Mouse (Mus musculus): ENCODE measurements around the gene Trmt44. TPM values are rescaled to one million over a fixed set of nuclear protein-coding genes. Genes with fewer than 3 reads are reported as not detected.

Trmt44 gene
- total and polyA plus RNA-seq, 3 experiments: 6.5 to 7.9 (median 7.5) TPM

DNA sequence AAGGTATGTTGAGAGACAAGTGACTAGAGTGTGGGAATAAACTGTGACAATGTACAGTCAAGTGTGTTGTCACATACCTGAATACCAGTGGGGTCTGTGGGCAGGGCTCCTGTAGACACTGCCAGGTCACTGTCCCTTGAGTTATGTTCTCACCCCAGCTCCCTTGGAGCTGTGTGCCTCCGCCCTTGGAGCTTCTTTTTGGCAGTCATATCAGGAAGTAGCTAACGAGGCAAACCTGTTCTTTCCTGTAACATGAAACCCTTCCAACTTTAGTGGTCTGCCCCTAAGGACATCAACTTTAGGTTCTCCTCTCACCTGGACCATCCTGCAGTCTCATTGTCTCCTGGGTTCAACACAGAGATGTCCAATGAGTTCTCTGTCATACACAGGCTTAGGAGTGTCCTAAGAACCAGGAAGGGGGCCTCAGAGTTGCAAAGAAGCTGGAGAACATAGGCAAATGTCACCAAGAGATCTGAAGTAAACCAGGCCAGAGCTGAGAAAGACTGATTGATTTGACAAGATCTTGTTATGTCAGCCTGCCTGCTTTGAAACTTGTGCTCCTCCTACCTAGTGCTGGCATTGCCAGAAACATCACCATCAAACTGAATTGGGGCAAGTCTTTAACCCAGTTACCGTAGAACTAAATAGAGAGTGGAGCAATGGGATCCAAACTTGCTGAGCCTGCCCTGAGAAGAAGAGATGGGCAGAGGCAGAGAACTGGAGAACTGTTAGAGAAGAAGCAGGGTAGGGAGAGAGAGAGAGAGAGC, 5.5 kb upstream of the Trmt44 start:
- H3K9ac ChIP-seq (ENCODE audit: insufficient read depth, low read depth): no peak overlapping the region
- H3K4me3 ChIP-seq (replicated peaks in 1 of 3; ENCODE audit: low read depth in 2 of 3, low read length in 2 of 3, poor library complexity in 1 of 3): no peak overlapping the region
- H3K4me1 ChIP-seq (ENCODE audit: control insufficient read depth in 1 of 2, insufficient read depth in 2 of 2): peaks cover 3 to 19% of the 10 kb centered on the region in 2 experiments; a peak in 3 of 4 replicates
- no peaks in the 10 kb centered on the region for H3K79me2 ChIP-seq (replicated peaks; ENCODE audit: control insufficient read depth, extremely low read depth, insufficient read depth, poor library complexity, severe bottlenecking)
- no peak overlapping the region for H3K4me2 ChIP-seq (ENCODE audit: insufficient read depth, low read depth, poor library complexity, severe bottlenecking)
- peaks cover 14% of the 10 kb centered on the region for H3K27me3 ChIP-seq (replicated peaks)
- TF ChIP-seq BHLHE40 (IDR thresholded peaks at IDR 0.05; ENCODE audit: low read depth, low read length) (no peak), KAT2A (IDR thresholded peaks at IDR 0.05; ENCODE audit: insufficient replicate concordance, low read length) (no peak), CHD1 (IDR thresholded peaks at IDR 0.05; ENCODE audit: low read depth, low read length) (no peak), MYC (IDR thresholded peaks at IDR 0.05; ENCODE audit: low read depth, low read length) (no peak), GABPA (IDR thresholded peaks at IDR 0.05; ENCODE audit: insufficient replicate concordance, low read depth, low read length) (no peak), POLR2AphosphoS2 (IDR thresholded peaks at IDR 0.05; ENCODE audit: low read depth, low read length) (no peak), NELFE (IDR thresholded peaks at IDR 0.05; ENCODE audit: low read depth, low read length) (no peak), MXI1 (IDR thresholded peaks at IDR 0.05; ENCODE audit: low read depth, low read length) (no peak), USF1 (IDR thresholded peaks at IDR 0.05; ENCODE audit: low read depth, low read length) (no peak), E2F4 (IDR thresholded peaks at IDR 0.05; ENCODE audit: insufficient replicate concordance, low read depth, low read length) (no peak), UBTF (IDR thresholded peaks at IDR 0.05; ENCODE audit: low read depth, low read length) (no peak), MEF2A (IDR thresholded peaks at IDR 0.05; ENCODE audit: borderline replicate concordance, low read depth, low read length) (no peak), JUN (IDR thresholded peaks at IDR 0.05; ENCODE audit: insufficient read depth, low read depth, low read length) (no peak), MAZ (IDR thresholded peaks at IDR 0.05; ENCODE audit: low read depth, low read length) (no peak), CHD2 (IDR thresholded peaks at IDR 0.05; ENCODE audit: low read length) (no peak), TCF12 (IDR thresholded peaks at IDR 0.05; ENCODE audit: low read depth, low read length) (no peak), MAX (IDR thresholded peaks at IDR 0.05; ENCODE audit: low read length) (no peak), IRF4 (IDR thresholded peaks at IDR 0.05; ENCODE audit: low read depth, low read length) (no peak)
- dilution Hi-C loops (cut with MboI; ENCODE audit: extremely low pct_ligation_motif_present, extremely low pct_unique_long_range_greater_than_20kb, low sequenced_read_pairs) (no loop called here), in situ Hi-C loops (cut with MboI; ENCODE audit: low pct_ligation_motif_present, low pct_unique_long_range_greater_than_20kb, low sequenced_read_pairs) (no loop called here)
- H3K36me3 ChIP-seq (replicated peaks in 1 of 2; ENCODE audit: control insufficient read depth in 1 of 2, insufficient read depth in 1 of 2, low read length in 1 of 2): peaks cover 0 to 4% of the 10 kb centered on the region in 2 experiments
- no peaks in the 10 kb centered on the region for H3K9me3 ChIP-seq (replicated peaks; ENCODE audit: low read length)
- no peak for DNase-seq (ENCODE audit: extremely low read depth)
- H3K27ac ChIP-seq (ENCODE audit: insufficient read depth, low read depth): no peak overlapping the region

DNA sequence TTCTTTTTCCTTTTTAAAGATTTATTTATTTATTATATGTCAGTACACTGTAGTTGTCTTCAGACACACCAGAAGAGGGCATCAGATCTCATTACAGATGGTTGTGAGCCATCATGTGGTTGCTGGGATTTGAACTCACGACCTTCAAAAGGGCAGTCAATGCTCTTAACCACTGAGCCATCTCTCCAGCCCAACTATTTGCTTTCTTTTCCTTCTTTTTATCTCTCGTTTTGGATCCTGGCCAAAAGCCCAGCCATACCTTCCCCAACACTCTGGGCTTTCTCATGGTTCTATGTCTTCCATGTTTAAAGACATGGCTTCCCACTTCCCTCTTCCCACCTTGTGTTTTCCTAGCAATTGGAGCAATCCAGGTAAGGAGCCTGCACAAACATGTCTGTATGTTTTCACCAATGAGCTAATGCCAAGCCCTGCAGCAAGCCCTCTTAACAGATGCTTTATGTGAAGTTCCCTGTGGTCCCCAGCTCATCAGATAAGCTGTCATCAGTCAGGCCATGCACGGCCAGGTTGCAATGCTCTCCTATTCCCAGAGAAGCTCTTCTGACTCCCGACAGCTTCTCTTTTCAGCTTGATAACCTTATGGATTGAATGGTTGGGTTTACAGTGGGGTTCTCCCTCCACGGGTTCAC, 4.5 kb upstream of the Trmt44 start:
- dilution Hi-C loops (cut with MboI; ENCODE audit: extremely low pct_ligation_motif_present, extremely low pct_unique_long_range_greater_than_20kb, low sequenced_read_pairs) (no loop called here), in situ Hi-C loops (cut with MboI; ENCODE audit: low pct_ligation_motif_present, low pct_unique_long_range_greater_than_20kb, low sequenced_read_pairs) (no loop called here)
- TF ChIP-seq NRF1 (IDR thresholded peaks at IDR 0.05; ENCODE audit: low read depth, low read length) (no peak), IRF4 (IDR thresholded peaks at IDR 0.05; ENCODE audit: low read depth, low read length) (no peak), MAX (IDR thresholded peaks at IDR 0.05; ENCODE audit: low read length) (no peak), MEF2A (IDR thresholded peaks at IDR 0.05; ENCODE audit: borderline replicate concordance, low read depth, low read length) (no peak), KAT2A (IDR thresholded peaks at IDR 0.05; ENCODE audit: insufficient replicate concordance, low read length) (no peak), ZMIZ1 (IDR thresholded peaks at IDR 0.05; ENCODE audit: low read depth, low read length) (no peak), BHLHE40 (IDR thresholded peaks at IDR 0.05; ENCODE audit: low read depth, low read length) (no peak), MAZ (IDR thresholded peaks at IDR 0.05; ENCODE audit: low read depth, low read length) (no peak), USF2 (conservative IDR thresholded peaks at IDR 0.05; ENCODE audit: low read depth, low read length) (no peak), ETS1 (conservative IDR thresholded peaks at IDR 0.05; ENCODE audit: low read depth, low read length) (no peak)
- no peak for DNase-seq (ENCODE audit: extremely low read depth)
- Histone ChIP-seq H3K9ac (ENCODE audit: insufficient read depth, low read depth) (no peak overlapping the region), H3K79me2 (replicated peaks; ENCODE audit: control insufficient read depth, extremely low read depth, insufficient read depth, poor library complexity, severe bottlenecking) (0 out of 2 replicates have a peak, but pooled peaks cover 1% of the 10 kb centered on the region), H3K9me3 (replicated peaks; ENCODE audit: low read length) (no peaks in the 10 kb centered on the region), H3K4me3 (replicated peaks in 1 of 3; ENCODE audit: low read depth in 2 of 3, low read length in 2 of 3, poor library complexity in 1 of 3) (no peak overlapping the region), H3K27ac (ENCODE audit: insufficient read depth, low read depth) (no peak overlapping the region), H3K4me2 (ENCODE audit: insufficient read depth, low read depth, poor library complexity, severe bottlenecking) (no peak overlapping the region), H3K36me3 (replicated peaks in 1 of 2; ENCODE audit: control insufficient read depth in 1 of 2, insufficient read depth in 1 of 2, low read length in 1 of 2) (no peaks in the 10 kb centered on the region), H3K27me3 (replicated peaks) (peaks cover 14% of the 10 kb centered on the region), H3K4me1 (ENCODE audit: control insufficient read depth in 1 of 2, insufficient read depth in 2 of 2) (peaks cover 3 to 9% of the 10 kb centered on the region in 2 experiments; a peak in 3 of 4 replicates)
